Mouse (Mus musculus): Measurements from ENCODE around the gene Atp6v1d. TPM values are rescaled to one million over a fixed set of nuclear protein-coding genes. Genes with fewer than 3 reads are reported as not detected.

Gene Atp6v1d
- 55.5 and 67.2 TPM in 2 replicates for polyA plus RNA-seq (2016; fragmentation: Nextera tagmentation; extraction: Ambion mirVana)

- Histone ChIP-seq H3K4me3 (peak within 1 kb of the TSS; percentile 84), H3K4me1 (peaks cover 21% of the 10 kb centered on the region), H3K9me3 (replicated peaks) (no peaks in the 10 kb centered on the region), H3K36me3 (peaks cover 30% of the 10 kb centered on the region), H3K27me3 (ENCODE audit: low read depth, poor library complexity, severe bottlenecking) (no peaks in the 10 kb centered on the region), H3K27ac (peak within 1 kb of the TSS; percentile 96)
- peak; percentile 100 for DNase-seq (ENCODE audit: low spot score)
- under 1% methylated on average over 55 of the region's 55 CpGs for whole genome bisulfite sequencing
Observed at GRCm38 (mm10) chr12:78861496-78862253, at the start of gene Atp6v1d, which contains the start of gene Eif2s1. Gene Atp6v1d (minus strand): TSS chr12:78861638. Gene Eif2s1 (plus strand): TSS chr12:78861819.

DNA sequence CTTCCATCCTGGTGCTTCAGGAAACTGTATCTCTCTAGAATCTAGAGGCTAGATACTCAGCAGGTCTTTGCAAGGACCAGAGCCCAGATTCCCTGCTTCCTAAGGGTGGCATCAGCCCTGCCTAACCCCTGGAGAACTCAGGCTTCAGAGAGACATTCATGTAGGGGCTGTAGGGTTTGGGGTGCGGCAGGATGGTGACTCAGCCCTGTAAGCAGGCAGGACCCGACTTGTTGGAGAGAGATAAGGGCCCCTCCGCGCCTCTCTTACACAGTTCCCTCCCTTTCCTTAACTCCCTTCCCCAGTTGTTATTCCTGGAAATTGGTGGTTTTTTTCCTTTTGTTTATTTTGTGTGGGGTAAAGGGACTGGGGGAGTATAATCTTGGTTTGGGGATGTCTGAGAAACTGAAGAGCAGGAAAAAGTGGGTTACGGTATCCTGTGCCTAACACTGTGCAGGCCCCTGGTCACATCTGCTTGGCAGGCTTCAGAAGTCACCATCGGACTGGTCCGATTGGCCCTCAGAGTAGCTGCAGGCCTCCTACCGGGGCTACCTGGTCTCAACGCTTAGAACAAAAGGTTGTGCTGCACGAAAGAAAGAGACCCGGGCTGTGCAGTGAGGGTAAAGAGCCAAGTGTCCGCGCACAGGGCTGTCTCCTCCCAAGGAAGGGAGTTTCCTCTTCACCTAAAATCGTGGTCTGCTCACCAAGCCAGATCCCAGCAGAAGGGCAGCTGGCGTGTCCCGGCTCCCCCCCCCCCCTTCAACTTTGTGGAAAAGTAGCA is 49.4 kb upstream of the Atp6v1d start:
- peak overlapping the region; percentile 52 for H3K4me3 ChIP-seq
- 9% methylated on average over 16 of the region's 16 CpGs for WGBS
- no peaks in the 10 kb centered on the region for H3K9me3 ChIP-seq (replicated peaks)
- peak overlapping the region; percentile 39; the same call in 1 of the 2 replicates for H3K27ac ChIP-seq
- H3K27me3 ChIP-seq (ENCODE audit: low read depth, poor library complexity, severe bottlenecking) = peaks cover 85% of the 10 kb centered on the region
- no peaks in the 10 kb centered on the region for H3K36me3 ChIP-seq
- DNase-seq (ENCODE audit: low spot score) = peak; percentile 49
- H3K4me1 ChIP-seq = peaks cover 22% of the 10 kb centered on the region

DNA sequence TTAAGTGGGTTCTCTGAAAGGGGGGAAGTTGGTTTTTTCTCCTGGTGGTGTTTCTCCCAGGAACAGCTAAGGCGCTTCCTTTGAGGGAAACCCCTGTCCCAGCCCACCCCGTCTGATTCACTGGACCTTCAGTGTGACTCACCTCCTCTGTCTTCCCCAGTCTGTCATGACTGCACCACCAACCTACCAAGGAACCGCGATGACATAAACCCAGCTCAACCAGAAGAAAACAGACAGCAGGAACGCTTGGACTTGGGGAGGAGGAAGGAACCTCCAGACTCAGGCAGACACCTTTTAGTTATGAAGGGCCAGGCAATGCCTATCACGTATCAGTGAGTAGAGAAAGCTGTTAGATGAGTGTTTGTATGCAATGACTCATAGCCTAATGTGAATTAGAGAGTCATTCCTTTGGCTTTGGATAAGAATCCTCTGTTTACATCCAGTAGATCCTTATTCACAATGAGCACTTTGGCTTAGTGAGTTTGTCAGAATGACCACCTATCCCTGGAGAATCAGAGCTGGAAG is 46.7 kb upstream of the Atp6v1d start:
- no peak overlapping the region for H3K4me3 ChIP-seq
- peaks cover 82% of the 10 kb centered on the region for H3K27me3 ChIP-seq (ENCODE audit: low read depth, poor library complexity, severe bottlenecking)
- peaks cover 22% of the 10 kb centered on the region for H3K4me1 ChIP-seq
- H3K9me3 ChIP-seq (replicated peaks) = no peaks in the 10 kb centered on the region
- H3K36me3 ChIP-seq = no peaks in the 10 kb centered on the region
- WGBS = 86% methylated on average over 6 of the region's 6 CpGs
- no peak overlapping the region for H3K27ac ChIP-seq
- DNase-seq (ENCODE audit: low spot score) = no peak

- peaks cover 68% of the 10 kb centered on the region for H3K27me3 ChIP-seq (ENCODE audit: low read depth, poor library complexity, severe bottlenecking)
- peak within 1 kb of the TSS; percentile 61 for H3K27ac ChIP-seq
- peak; percentile 74 for DNase-seq (ENCODE audit: low spot score)
Observed at GRCm38 (mm10) chr12:78906707-78907162, 45.3 kb upstream of the Atp6v1d start, which contains the start of gene Plek2. Gene Plek2 (minus strand): TSS chr12:78906964.

GRCm38 (mm10) chr12:78904499-78904898 is 43.1 kb upstream of the Atp6v1d start:
- peaks cover 46% of the 10 kb centered on the region for H3K27me3 ChIP-seq (ENCODE audit: low read depth, poor library complexity, severe bottlenecking)
- WGBS = 81% methylated on average over 7 of the region's 7 CpGs
- no peaks in the 10 kb centered on the region for H3K36me3 ChIP-seq
- H3K4me3 ChIP-seq = no peak overlapping the region
- no peaks in the 10 kb centered on the region for H3K9me3 ChIP-seq (replicated peaks)
- no peak for DNase-seq (ENCODE audit: low spot score)
- H3K27ac ChIP-seq = no peak overlapping the region
- peaks cover 6% of the 10 kb centered on the region for H3K4me1 ChIP-seq

More at GRCm38 (mm10) chr12:78906707-78907162, 45.3 kb upstream of the Atp6v1d start, which contains the start of gene Plek2:
- H3K9me3 ChIP-seq (replicated peaks) = no peaks in the 10 kb centered on the region
- H3K4me3 ChIP-seq = peak within 1 kb of the TSS; percentile 54
- WGBS = 2% methylated on average over 38 of the region's 38 CpGs
- peaks cover 16% of the 10 kb centered on the region for H3K4me1 ChIP-seq
- no peaks in the 10 kb centered on the region for H3K36me3 ChIP-seq

DNA sequence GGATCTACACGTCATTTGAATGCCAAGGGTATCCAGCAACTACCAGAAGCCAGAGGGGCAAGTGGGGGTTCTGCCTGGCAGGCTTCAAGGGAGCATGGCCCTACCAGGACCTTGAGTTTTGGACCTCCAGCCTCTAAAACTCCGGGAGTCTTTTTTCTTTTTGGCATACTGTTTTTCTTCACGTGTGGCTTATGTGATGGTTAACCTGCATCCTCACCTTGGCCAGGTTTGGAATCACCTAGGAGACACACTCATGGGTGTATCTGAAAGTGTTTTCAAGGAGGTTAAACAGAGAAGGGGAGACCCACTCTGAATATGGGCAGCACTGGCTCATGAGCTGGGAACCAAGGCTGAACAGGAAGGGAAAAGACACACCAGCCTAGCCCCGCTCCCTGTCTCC is 41.9 kb upstream of the Atp6v1d start:
- H3K27me3 ChIP-seq (ENCODE audit: low read depth, poor library complexity, severe bottlenecking) = peaks cover 35% of the 10 kb centered on the region
- no peak for DNase-seq (ENCODE audit: low spot score)
- WGBS = 87% methylated on average over 4 of the region's 4 CpGs
- H3K27ac ChIP-seq = no peak overlapping the region
- H3K4me3 ChIP-seq = no peak overlapping the region
- no peaks in the 10 kb centered on the region for H3K36me3 ChIP-seq
- no peaks in the 10 kb centered on the region for H3K9me3 ChIP-seq (replicated peaks)
- H3K4me1 ChIP-seq = peaks cover 6% of the 10 kb centered on the region

GRCm38 (mm10) chr12:78901467-78901866 is 40.0 kb upstream of the Atp6v1d start:
- Histone ChIP-seq H3K4me3 (no peak overlapping the region), H3K4me1 (peaks cover under 1% of the 10 kb centered on the region; the same call in 1 of the 2 replicates), H3K27me3 (ENCODE audit: low read depth, poor library complexity, severe bottlenecking) (peaks cover 16% of the 10 kb centered on the region), H3K36me3 (no peaks in the 10 kb centered on the region), H3K9me3 (replicated peaks) (no peaks in the 10 kb centered on the region), H3K27ac (no peak overlapping the region)
- 86% methylated on average over 5 of the region's 5 CpGs for WGBS
- DNase-seq (ENCODE audit: low spot score) = no peak

GRCm38 (mm10) chr12:78897861-78898260 is 36.4 kb upstream of the Atp6v1d start:
- no peak overlapping the region for H3K27ac ChIP-seq
- 96% methylated on average over 1 of the region's 1 CpGs for WGBS
- DNase-seq (ENCODE audit: low spot score) = no peak
- no peaks in the 10 kb centered on the region for H3K36me3 ChIP-seq
- no peaks in the 10 kb centered on the region for H3K9me3 ChIP-seq (replicated peaks)
- no peaks in the 10 kb centered on the region for H3K4me1 ChIP-seq
- H3K27me3 ChIP-seq (ENCODE audit: low read depth, poor library complexity, severe bottlenecking) = no peaks in the 10 kb centered on the region
- H3K4me3 ChIP-seq = no peak overlapping the region

DNA sequence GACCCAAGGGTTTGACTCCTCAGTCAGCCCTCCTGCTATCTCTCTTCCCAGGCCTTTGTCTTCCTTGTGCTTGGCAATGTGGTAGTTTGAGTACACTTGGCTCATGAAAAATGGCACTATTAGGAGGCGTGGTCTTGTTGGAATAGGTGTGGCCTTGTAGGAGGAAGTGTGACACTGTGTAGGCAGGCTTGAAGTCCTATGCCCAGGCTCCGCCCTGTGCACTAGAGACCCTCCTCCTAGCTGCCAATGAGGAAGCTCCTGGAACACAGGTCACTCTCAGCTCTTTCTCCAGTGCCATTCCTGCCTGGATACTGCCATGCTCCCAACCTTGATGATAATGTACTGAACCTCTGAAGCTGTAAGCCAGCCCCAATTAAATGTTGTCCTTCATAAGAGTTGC is 29.7 kb upstream of the Atp6v1d start:
- H3K27me3 ChIP-seq (ENCODE audit: low read depth, poor library complexity, severe bottlenecking) = no peaks in the 10 kb centered on the region
- H3K27ac ChIP-seq = no peak overlapping the region
- H3K36me3 ChIP-seq = peaks cover 26% of the 10 kb centered on the region
- H3K4me1 ChIP-seq = no peaks in the 10 kb centered on the region
- no peak for DNase-seq (ENCODE audit: low spot score)
- 86% methylated on average over 2 of the region's 2 CpGs for WGBS
- no peak overlapping the region for H3K4me3 ChIP-seq
- no peaks in the 10 kb centered on the region for H3K9me3 ChIP-seq (replicated peaks)

GRCm38 (mm10) chr12:78890062-78890461 is 28.6 kb upstream of the Atp6v1d start:
- H3K9me3 ChIP-seq (replicated peaks) = no peaks in the 10 kb centered on the region
- no peaks in the 10 kb centered on the region for H3K4me1 ChIP-seq
- no peak for DNase-seq (ENCODE audit: low spot score)
- no peak overlapping the region for H3K27ac ChIP-seq
- peaks cover 37% of the 10 kb centered on the region for H3K36me3 ChIP-seq
- no peaks in the 10 kb centered on the region for H3K27me3 ChIP-seq (ENCODE audit: low read depth, poor library complexity, severe bottlenecking)
- 75% methylated on average over 1 of the region's 1 CpGs for WGBS
- no peak overlapping the region for H3K4me3 ChIP-seq

- no peaks in the 10 kb centered on the region for H3K9me3 ChIP-seq (replicated peaks)
- no peak for DNase-seq (ENCODE audit: low spot score)
- no peaks in the 10 kb centered on the region for H3K4me1 ChIP-seq
- WGBS = 97% methylated on average over 3 of the region's 3 CpGs
- peaks cover 96% of the 10 kb centered on the region for H3K36me3 ChIP-seq
- no peak overlapping the region for H3K4me3 ChIP-seq
- no peak overlapping the region for H3K27ac ChIP-seq
- H3K27me3 ChIP-seq (ENCODE audit: low read depth, poor library complexity, severe bottlenecking) = no peaks in the 10 kb centered on the region
Observed at GRCm38 (mm10) chr12:78874581-78874980, 13.1 kb upstream of the Atp6v1d start.

- no peaks in the 10 kb centered on the region for H3K9me3 ChIP-seq (replicated peaks)
- H3K27me3 ChIP-seq (ENCODE audit: low read depth, poor library complexity, severe bottlenecking) = no peaks in the 10 kb centered on the region
- H3K4me1 ChIP-seq = peaks cover 2% of the 10 kb centered on the region
- no peak for DNase-seq (ENCODE audit: low spot score)
- peaks cover 82% of the 10 kb centered on the region for H3K36me3 ChIP-seq
- WGBS = 95% methylated on average over 1 of the region's 1 CpGs
- no peak overlapping the region for H3K27ac ChIP-seq
- H3K4me3 ChIP-seq = no peak overlapping the region
Observed at GRCm38 (mm10) chr12:78868115-78868514, 6.7 kb upstream of the Atp6v1d start.
